Mouse (Mus musculus): ENCODE measurements around the gene Lingo1. TPM values are rescaled to one million over a fixed set of nuclear protein-coding genes. Genes with fewer than 3 reads are reported as not detected.

Lingo1 gene
- polyA plus RNA-seq, 1 experiment from 2014 or later = 83.0 TPM

GRCm38 (mm10) chr9:56627295-56627694, 169.0 kb downstream of the Lingo1 start:
- no peak overlapping the region for H3K4me2 ChIP-seq (ENCODE audit: low read length)
- peaks cover 31% of the 10 kb centered on the region for H3K4me1 ChIP-seq (ENCODE audit: control insufficient read depth, insufficient read depth, low read length)
- H3K9me3 ChIP-seq (replicated peaks; ENCODE audit: control insufficient read depth, low read length, poor library complexity, severe bottlenecking) = no peaks in the 10 kb centered on the region
- H3K27me3 ChIP-seq (ENCODE audit: control insufficient read depth, insufficient read depth, low read depth, low read length) = no peaks in the 10 kb centered on the region
- no peak overlapping the region for H3K27ac ChIP-seq (ENCODE audit: low read length)
- H3K9ac ChIP-seq (ENCODE audit: low read depth, low read length) = no peak overlapping the region
- peaks cover 3% of the 10 kb centered on the region; the same call in 1 of the 2 replicates for H3K36me3 ChIP-seq (ENCODE audit: control insufficient read depth, insufficient read depth, low read length)
- no peak for ATAC-seq
- WGBS = 59% methylated on average over 4 of the region's 4 CpGs
- H3K4me3 ChIP-seq (ENCODE audit: low read depth, low read length) = no peak overlapping the region

GRCm38 (mm10) chr9:56624923-56625322, 171.3 kb downstream of the Lingo1 start:
- peaks cover 19% of the 10 kb centered on the region for H3K4me1 ChIP-seq (ENCODE audit: control insufficient read depth, insufficient read depth, low read length)
- H3K4me3 ChIP-seq (ENCODE audit: low read depth, low read length) = no peak overlapping the region
- H3K27ac ChIP-seq (ENCODE audit: low read length) = no peak overlapping the region
- H3K27me3 ChIP-seq (ENCODE audit: control insufficient read depth, insufficient read depth, low read depth, low read length) = no peaks in the 10 kb centered on the region
- WGBS = 45% methylated on average over 2 of the region's 2 CpGs
- H3K4me2 ChIP-seq (ENCODE audit: low read length) = no peak overlapping the region
- peaks cover 7% of the 10 kb centered on the region for H3K36me3 ChIP-seq (ENCODE audit: control insufficient read depth, insufficient read depth, low read length)
- no peak overlapping the region for H3K9ac ChIP-seq (ENCODE audit: low read depth, low read length)
- no peaks in the 10 kb centered on the region for H3K9me3 ChIP-seq (replicated peaks; ENCODE audit: control insufficient read depth, low read length, poor library complexity, severe bottlenecking)
- ATAC-seq = no peak

GRCm38 (mm10) chr9:56623361-56623760, 172.9 kb downstream of the Lingo1 start:
- WGBS = 88% methylated on average over 11 of the region's 11 CpGs
- Histone ChIP-seq H3K9me3 (replicated peaks; ENCODE audit: control insufficient read depth, low read length, poor library complexity, severe bottlenecking) (no peaks in the 10 kb centered on the region), H3K4me2 (ENCODE audit: low read length) (no peak overlapping the region), H3K4me1 (ENCODE audit: control insufficient read depth, insufficient read depth, low read length) (peaks cover 14% of the 10 kb centered on the region; the same call in 1 of the 2 replicates), H3K9ac (ENCODE audit: low read depth, low read length) (no peak overlapping the region), H3K4me3 (ENCODE audit: low read depth, low read length) (no peak overlapping the region), H3K36me3 (ENCODE audit: control insufficient read depth, insufficient read depth, low read length) (peaks cover 19% of the 10 kb centered on the region), H3K27me3 (ENCODE audit: control insufficient read depth, insufficient read depth, low read depth, low read length) (no peaks in the 10 kb centered on the region), H3K27ac (ENCODE audit: low read length) (no peak overlapping the region)
- ATAC-seq = no peak

GRCm38 (mm10) chr9:56622761-56623160, 173.5 kb downstream of the Lingo1 start:
- no peak overlapping the region for H3K27ac ChIP-seq (ENCODE audit: low read length)
- no peak for ATAC-seq
- H3K4me2 ChIP-seq (ENCODE audit: low read length) = no peak overlapping the region
- no peaks in the 10 kb centered on the region for H3K27me3 ChIP-seq (ENCODE audit: control insufficient read depth, insufficient read depth, low read depth, low read length)
- H3K36me3 ChIP-seq (ENCODE audit: control insufficient read depth, insufficient read depth, low read length) = peaks cover 22% of the 10 kb centered on the region
- no peaks in the 10 kb centered on the region for H3K9me3 ChIP-seq (replicated peaks; ENCODE audit: control insufficient read depth, low read length, poor library complexity, severe bottlenecking)
- no peak overlapping the region for H3K4me3 ChIP-seq (ENCODE audit: low read depth, low read length)
- 62% methylated on average over 7 of the region's 7 CpGs for WGBS
- peaks cover 14% of the 10 kb centered on the region; the same call in 1 of the 2 replicates for H3K4me1 ChIP-seq (ENCODE audit: control insufficient read depth, insufficient read depth, low read length)
- H3K9ac ChIP-seq (ENCODE audit: low read depth, low read length) = no peak overlapping the region

- H3K27me3 ChIP-seq (ENCODE audit: control insufficient read depth, insufficient read depth, low read depth, low read length) = no peaks in the 10 kb centered on the region
- peaks cover 14% of the 10 kb centered on the region; the same call in 1 of the 2 replicates for H3K4me1 ChIP-seq (ENCODE audit: control insufficient read depth, insufficient read depth, low read length)
- no peak overlapping the region for H3K4me2 ChIP-seq (ENCODE audit: low read length)
- H3K4me3 ChIP-seq (ENCODE audit: low read depth, low read length) = no peak overlapping the region
- WGBS = 27% methylated on average over 42 of the region's 42 CpGs
- H3K9ac ChIP-seq (ENCODE audit: low read depth, low read length) = no peak overlapping the region
- H3K27ac ChIP-seq (ENCODE audit: low read length) = no peak overlapping the region
- no peak for ATAC-seq
- no peaks in the 10 kb centered on the region for H3K9me3 ChIP-seq (replicated peaks; ENCODE audit: control insufficient read depth, low read length, poor library complexity, severe bottlenecking)
- peaks cover 28% of the 10 kb centered on the region for H3K36me3 ChIP-seq (ENCODE audit: control insufficient read depth, insufficient read depth, low read length)
Measured at GRCm38 (mm10) chr9:56620512-56621371, 175.5 kb downstream of the Lingo1 start.

- H3K4me1 ChIP-seq (ENCODE audit: control insufficient read depth, insufficient read depth, low read length) = peaks cover 12% of the 10 kb centered on the region; the same call in 1 of the 2 replicates
- no peak for ATAC-seq
- H3K9me3 ChIP-seq (replicated peaks; ENCODE audit: control insufficient read depth, low read length, poor library complexity, severe bottlenecking) = no peaks in the 10 kb centered on the region
- WGBS = 76% methylated on average over 23 of the region's 23 CpGs
- H3K27me3 ChIP-seq (ENCODE audit: control insufficient read depth, insufficient read depth, low read depth, low read length) = no peaks in the 10 kb centered on the region
- H3K9ac ChIP-seq (ENCODE audit: low read depth, low read length) = no peak overlapping the region
- H3K27ac ChIP-seq (ENCODE audit: low read length) = no peak overlapping the region
- H3K36me3 ChIP-seq (ENCODE audit: control insufficient read depth, insufficient read depth, low read length) = peaks cover 28% of the 10 kb centered on the region
- no peak overlapping the region for H3K4me3 ChIP-seq (ENCODE audit: low read depth, low read length)
- H3K4me2 ChIP-seq (ENCODE audit: low read length) = no peak overlapping the region
Measured at GRCm38 (mm10) chr9:56619715-56620114, 176.6 kb downstream of the Lingo1 start.

GRCm38 (mm10) chr9:56618660-56619059, 177.6 kb downstream of the Lingo1 start:
- WGBS = 93% methylated on average over 4 of the region's 4 CpGs
- Histone ChIP-seq H3K9me3 (replicated peaks; ENCODE audit: control insufficient read depth, low read length, poor library complexity, severe bottlenecking) (no peaks in the 10 kb centered on the region), H3K4me1 (ENCODE audit: control insufficient read depth, insufficient read depth, low read length) (peaks cover 12% of the 10 kb centered on the region; the same call in 1 of the 2 replicates), H3K4me2 (ENCODE audit: low read length) (no peak overlapping the region), H3K27ac (ENCODE audit: low read length) (no peak overlapping the region), H3K4me3 (ENCODE audit: low read depth, low read length) (no peak overlapping the region), H3K9ac (ENCODE audit: low read depth, low read length) (no peak overlapping the region), H3K27me3 (ENCODE audit: control insufficient read depth, insufficient read depth, low read depth, low read length) (no peaks in the 10 kb centered on the region), H3K36me3 (ENCODE audit: control insufficient read depth, insufficient read depth, low read length) (peaks cover 26% of the 10 kb centered on the region)
- no peak for ATAC-seq

- Histone ChIP-seq H3K27ac (ENCODE audit: low read length) (no peak overlapping the region), H3K4me3 (ENCODE audit: low read depth, low read length) (no peak overlapping the region), H3K4me2 (ENCODE audit: low read length) (no peak overlapping the region), H3K4me1 (ENCODE audit: control insufficient read depth, insufficient read depth, low read length) (peaks cover 4% of the 10 kb centered on the region; the same call in 1 of the 2 replicates), H3K36me3 (ENCODE audit: control insufficient read depth, insufficient read depth, low read length) (peaks cover 25% of the 10 kb centered on the region), H3K27me3 (ENCODE audit: control insufficient read depth, insufficient read depth, low read depth, low read length) (no peaks in the 10 kb centered on the region), H3K9me3 (replicated peaks; ENCODE audit: control insufficient read depth, low read length, poor library complexity, severe bottlenecking) (no peaks in the 10 kb centered on the region), H3K9ac (ENCODE audit: low read depth, low read length) (no peak overlapping the region)
- no peak for ATAC-seq
- WGBS = 86% methylated on average over 3 of the region's 3 CpGs
Measured at GRCm38 (mm10) chr9:56616061-56616460, 180.2 kb downstream of the Lingo1 start.

GRCm38 (mm10) chr9:56612798-56613183, 183.5 kb downstream of the Lingo1 start:
- no peak overlapping the region for H3K27ac ChIP-seq (ENCODE audit: low read length)
- WGBS = 70% methylated on average over 12 of the region's 12 CpGs

More at GRCm38 (mm10) chr9:56612798-56613183, 183.5 kb downstream of the Lingo1 start:
- H3K4me1 ChIP-seq (ENCODE audit: control insufficient read depth, insufficient read depth, low read length) = peaks cover 14% of the 10 kb centered on the region
- no peak overlapping the region for H3K4me2 ChIP-seq (ENCODE audit: low read length)
- H3K27me3 ChIP-seq (ENCODE audit: control insufficient read depth, insufficient read depth, low read depth, low read length) = no peaks in the 10 kb centered on the region
- H3K9ac ChIP-seq (ENCODE audit: low read depth, low read length) = no peak overlapping the region
- 0 out of 2 replicates have a peak, but pooled peaks cover 6% of the 10 kb centered on the region for H3K36me3 ChIP-seq (ENCODE audit: control insufficient read depth, insufficient read depth, low read length)
- no peaks in the 10 kb centered on the region for H3K9me3 ChIP-seq (replicated peaks; ENCODE audit: control insufficient read depth, low read length, poor library complexity, severe bottlenecking)
- H3K4me3 ChIP-seq (ENCODE audit: low read depth, low read length) = no peak overlapping the region
- no peak for ATAC-seq
